Mouse (Mus musculus): ENCODE measurements around the gene Ace3. TPM values are rescaled to one million over a fixed set of nuclear protein-coding genes. Genes with fewer than 3 reads are reported as not detected.

The Ace3 gene
- polyA plus RNA-seq, 1 experiment = not detected

GRCm38 (mm10) chr11:105974593-105974992 lies 19.9 kb upstream of the Ace3 start:
- H3K36me3 ChIP-seq (ENCODE audit: control insufficient read depth, insufficient read depth, low read length) = no peaks in the 10 kb centered on the region
- no peak overlapping the region for H3K4me3 ChIP-seq (ENCODE audit: control insufficient read depth, insufficient read depth, low read length)
- DNase-seq = no peak
- 97% methylated on average over 6 of the region's 6 CpGs for WGBS
- TF ChIP-seq POLR2A (IDR thresholded peaks at IDR 0.05; ENCODE audit: control insufficient read depth, extremely low read depth, insufficient read depth, low read length, poor library complexity) (no peak), CTCF (IDR thresholded peaks at IDR 0.05; ENCODE audit: borderline replicate concordance, control insufficient read depth, extremely low read depth, insufficient read depth, low read length, poor library complexity) (no peak)
- H3K27ac ChIP-seq (ENCODE audit: control insufficient read depth, insufficient read depth, low read length) = no peak overlapping the region
- H3K27me3 ChIP-seq (ENCODE audit: control insufficient read depth, insufficient read depth, low read length) = no peaks in the 10 kb centered on the region
- no peaks in the 10 kb centered on the region for H3K4me1 ChIP-seq (replicated peaks; ENCODE audit: control insufficient read depth, insufficient read depth, low read length)

GRCm38 (mm10) chr11:105975050-105975449 lies 19.4 kb upstream of the Ace3 start:
- H3K27me3 ChIP-seq (ENCODE audit: control insufficient read depth, insufficient read depth, low read length) = no peaks in the 10 kb centered on the region
- H3K4me1 ChIP-seq (replicated peaks; ENCODE audit: control insufficient read depth, insufficient read depth, low read length) = no peaks in the 10 kb centered on the region
- TF ChIP-seq CTCF (IDR thresholded peaks at IDR 0.05; ENCODE audit: borderline replicate concordance, control insufficient read depth, extremely low read depth, insufficient read depth, low read length, poor library complexity) (no peak), POLR2A (IDR thresholded peaks at IDR 0.05; ENCODE audit: control insufficient read depth, extremely low read depth, insufficient read depth, low read length, poor library complexity) (no peak)
- 56% methylated on average over 3 of the region's 3 CpGs for WGBS
- H3K36me3 ChIP-seq (ENCODE audit: control insufficient read depth, insufficient read depth, low read length) = no peaks in the 10 kb centered on the region
- H3K4me3 ChIP-seq (ENCODE audit: control insufficient read depth, insufficient read depth, low read length) = no peak overlapping the region
- H3K27ac ChIP-seq (ENCODE audit: control insufficient read depth, insufficient read depth, low read length) = no peak overlapping the region
- DNase-seq = no peak

- H3K4me1 ChIP-seq (replicated peaks; ENCODE audit: control insufficient read depth, insufficient read depth, low read length) = no peaks in the 10 kb centered on the region
- H3K36me3 ChIP-seq (ENCODE audit: control insufficient read depth, insufficient read depth, low read length) = no peaks in the 10 kb centered on the region
- no peak for DNase-seq
- no peak overlapping the region for H3K4me3 ChIP-seq (ENCODE audit: control insufficient read depth, insufficient read depth, low read length)
- TF ChIP-seq CTCF (IDR thresholded peaks at IDR 0.05; ENCODE audit: borderline replicate concordance, control insufficient read depth, extremely low read depth, insufficient read depth, low read length, poor library complexity) (no peak), POLR2A (IDR thresholded peaks at IDR 0.05; ENCODE audit: control insufficient read depth, extremely low read depth, insufficient read depth, low read length, poor library complexity) (no peak)
- H3K27ac ChIP-seq (ENCODE audit: control insufficient read depth, insufficient read depth, low read length) = no peak overlapping the region
- WGBS = 88% methylated on average over 5 of the region's 5 CpGs
- H3K27me3 ChIP-seq (ENCODE audit: control insufficient read depth, insufficient read depth, low read length) = no peaks in the 10 kb centered on the region
Measured at GRCm38 (mm10) chr11:105975636-105976035, 18.8 kb upstream of the Ace3 start.

- DNase-seq = no peak
- WGBS = 66% methylated on average over 2 of the region's 2 CpGs
- no peaks in the 10 kb centered on the region for H3K27me3 ChIP-seq (ENCODE audit: control insufficient read depth, insufficient read depth, low read length)
- H3K36me3 ChIP-seq (ENCODE audit: control insufficient read depth, insufficient read depth, low read length) = no peaks in the 10 kb centered on the region
- no peak overlapping the region for H3K27ac ChIP-seq (ENCODE audit: control insufficient read depth, insufficient read depth, low read length)
- no peaks in the 10 kb centered on the region for H3K4me1 ChIP-seq (replicated peaks; ENCODE audit: control insufficient read depth, insufficient read depth, low read length)
- H3K4me3 ChIP-seq (ENCODE audit: control insufficient read depth, insufficient read depth, low read length) = no peak overlapping the region
- no peak for TF ChIP-seq CTCF (IDR thresholded peaks at IDR 0.05; ENCODE audit: borderline replicate concordance, control insufficient read depth, extremely low read depth, insufficient read depth, low read length, poor library complexity)
- TF ChIP-seq POLR2A (IDR thresholded peaks at IDR 0.05; ENCODE audit: control insufficient read depth, extremely low read depth, insufficient read depth, low read length, poor library complexity) = no peak
Measured at GRCm38 (mm10) chr11:105978232-105978631, 16.2 kb upstream of the Ace3 start.

- no peak for DNase-seq
- Histone ChIP-seq H3K4me1 (replicated peaks; ENCODE audit: control insufficient read depth, insufficient read depth, low read length) (no peaks in the 10 kb centered on the region), H3K4me3 (ENCODE audit: control insufficient read depth, insufficient read depth, low read length) (no peak overlapping the region), H3K36me3 (ENCODE audit: control insufficient read depth, insufficient read depth, low read length) (no peaks in the 10 kb centered on the region), H3K27me3 (ENCODE audit: control insufficient read depth, insufficient read depth, low read length) (no peaks in the 10 kb centered on the region), H3K27ac (ENCODE audit: control insufficient read depth, insufficient read depth, low read length) (no peak overlapping the region)
- 34% methylated on average over 5 of the region's 5 CpGs for WGBS
- TF ChIP-seq POLR2A (IDR thresholded peaks at IDR 0.05; ENCODE audit: control insufficient read depth, extremely low read depth, insufficient read depth, low read length, poor library complexity) (no peak), CTCF (IDR thresholded peaks at IDR 0.05; ENCODE audit: borderline replicate concordance, control insufficient read depth, extremely low read depth, insufficient read depth, low read length, poor library complexity) (no peak)
Measured at GRCm38 (mm10) chr11:105978634-105979033, 15.8 kb upstream of the Ace3 start.

GRCm38 (mm10) chr11:105984452-105984851 lies 10.0 kb upstream of the Ace3 start:
- Histone ChIP-seq H3K36me3 (ENCODE audit: control insufficient read depth, insufficient read depth, low read length) (no peaks in the 10 kb centered on the region), H3K4me1 (replicated peaks; ENCODE audit: control insufficient read depth, insufficient read depth, low read length) (no peaks in the 10 kb centered on the region)
- WGBS = 94% methylated on average over 4 of the region's 4 CpGs

GRCm38 (mm10) chr11:105987446-105987845 lies 7.0 kb upstream of the Ace3 start:
- TF ChIP-seq POLR2A (IDR thresholded peaks at IDR 0.05; ENCODE audit: control insufficient read depth, extremely low read depth, insufficient read depth, low read length, poor library complexity) = no peak
- TF ChIP-seq CTCF (IDR thresholded peaks at IDR 0.05; ENCODE audit: borderline replicate concordance, control insufficient read depth, extremely low read depth, insufficient read depth, low read length, poor library complexity) = no peak
- Histone ChIP-seq H3K36me3 (ENCODE audit: control insufficient read depth, insufficient read depth, low read length) (no peaks in the 10 kb centered on the region), H3K27ac (ENCODE audit: control insufficient read depth, insufficient read depth, low read length) (no peak overlapping the region), H3K4me3 (ENCODE audit: control insufficient read depth, insufficient read depth, low read length) (no peak overlapping the region), H3K4me1 (replicated peaks; ENCODE audit: control insufficient read depth, insufficient read depth, low read length) (no peaks in the 10 kb centered on the region), H3K27me3 (ENCODE audit: control insufficient read depth, insufficient read depth, low read length) (no peaks in the 10 kb centered on the region)
- 79% methylated on average over 6 of the region's 6 CpGs for WGBS
- no peak for DNase-seq

More at GRCm38 (mm10) chr11:105984452-105984851, 10.0 kb upstream of the Ace3 start:
- no peak overlapping the region for H3K27ac ChIP-seq (ENCODE audit: control insufficient read depth, insufficient read depth, low read length)
- H3K27me3 ChIP-seq (ENCODE audit: control insufficient read depth, insufficient read depth, low read length) = no peaks in the 10 kb centered on the region
- no peak for DNase-seq
- no peak overlapping the region for H3K4me3 ChIP-seq (ENCODE audit: control insufficient read depth, insufficient read depth, low read length)
- TF ChIP-seq POLR2A (IDR thresholded peaks at IDR 0.05; ENCODE audit: control insufficient read depth, extremely low read depth, insufficient read depth, low read length, poor library complexity) = no peak
- TF ChIP-seq CTCF (IDR thresholded peaks at IDR 0.05; ENCODE audit: borderline replicate concordance, control insufficient read depth, extremely low read depth, insufficient read depth, low read length, poor library complexity) = no peak
